Mouse (Mus musculus) small intestine, adult 2 months (tissue): ENCODE measurements around the gene Defb28.

Experiments
- CTCF ChIP-seq: fragments of 200-500 bp; IDR thresholded peaks from 2 replicates; pipeline ENCODE4 v1.5.1; 2012; ENCODE audit warnings: low read depth, mild to moderate bottlenecking, control low read depth, inconsistent platforms, low read length, moderate library complexity, mixed read lengths; ENCODE audit not compliant: insufficient replicate concordance, insufficient read length; ENCODE audit errors: extremely low read depth
- POLR2A ChIP-seq: fragments of 200-500 bp; IDR thresholded peaks from 2 replicates; pipeline ENCODE4 v1.6.1; 2012; ENCODE audit warnings: low read depth, mild to moderate bottlenecking, control low read depth, inconsistent platforms, low read length, moderate library complexity

- TF ChIP-seq CTCF, result no peak
- no peak for TF ChIP-seq POLR2A
These were observed 51.0 kb downstream of the Defb28 start, which contains the start of gene Gm17416 for GRCm38 (mm10) chr2:152569038-152569437.
